Mouse (Mus musculus) ovary, postnatal 36 days (tissue): ENCODE data around the gene Raver2.
"Not testable (repeated sequence)": the region's sequence is repeated elsewhere in the genome, so short reads cannot be mapped to it uniquely, and the experiment has no call there.

Experiments
- DNase-seq: peaks from one replicate; pipeline ENCODE4 v3.0.0; 2022; ENCODE audit warnings: low spot score, mixed read lengths

Gene Raver2

DNA sequence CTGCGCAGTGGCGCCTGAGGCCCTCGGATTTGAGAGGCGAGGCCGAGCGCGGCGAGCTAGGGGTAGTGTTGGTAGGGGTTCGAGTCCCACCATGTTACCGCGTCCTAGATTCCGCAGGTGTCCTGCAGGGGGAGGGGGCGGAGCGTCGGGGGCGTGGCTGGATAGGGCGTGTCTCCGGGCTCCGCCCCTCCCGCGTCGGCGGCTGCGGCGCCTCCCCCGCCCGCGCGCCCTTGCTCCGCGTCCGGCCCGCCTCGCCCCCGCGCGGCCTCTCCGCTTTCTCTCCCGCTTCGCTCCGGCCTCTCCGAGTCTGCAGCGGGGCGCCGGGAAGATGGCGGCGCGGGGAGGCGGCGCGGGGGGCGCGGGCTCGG, at the start of gene Raver2:
TSS of gene Raver2 (plus strand) at position 198 of the 368 bp plus-strand sequence.
- peak; percentile 76 for DNase-seq

DNA sequence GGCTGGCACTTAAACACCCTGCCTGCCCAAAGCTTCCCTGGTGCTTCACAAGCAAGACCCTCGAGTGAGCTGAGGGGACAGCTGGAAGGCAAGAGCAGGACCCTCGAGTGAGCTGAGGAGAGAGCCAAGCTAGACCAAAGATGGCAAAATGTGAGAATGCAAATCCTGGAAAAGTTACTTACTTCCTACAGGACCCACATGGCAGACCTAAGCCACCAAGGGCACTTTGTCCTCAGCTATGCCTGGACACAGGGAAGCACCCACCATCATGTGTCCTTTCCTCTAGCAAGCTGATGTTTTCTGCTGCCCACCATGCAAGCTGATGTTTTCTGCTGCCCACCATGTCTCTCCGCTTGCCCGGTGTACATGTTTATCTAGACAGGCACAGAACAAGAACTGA, 48.2 kb upstream of the Raver2 start, which contains the start of gene Gm10577:
TSS of gene Gm10577 (minus strand) at position 101 of the 400 bp plus-strand sequence.
- no peak for DNase-seq

DNA sequence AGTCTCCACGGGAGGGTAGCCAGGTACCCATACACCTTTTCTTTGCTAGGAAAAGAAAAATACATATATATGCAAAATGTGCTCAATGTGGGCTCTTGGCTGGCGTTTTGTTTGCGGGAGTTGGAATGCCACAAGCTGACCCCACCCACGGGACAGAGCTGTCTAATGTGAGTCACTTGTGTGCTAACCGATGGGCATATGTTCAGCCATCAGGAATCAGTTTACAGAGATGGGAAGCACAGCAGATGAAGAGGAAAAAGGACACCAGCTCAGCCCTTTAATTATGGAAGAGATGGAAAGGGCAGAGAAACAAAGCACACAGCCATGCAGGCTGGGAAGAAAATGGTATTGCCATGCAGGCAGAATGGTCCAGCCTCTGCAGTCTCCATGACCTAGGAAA, 42.2 kb upstream of the Raver2 start:
- DNase-seq, result no peak

DNA sequence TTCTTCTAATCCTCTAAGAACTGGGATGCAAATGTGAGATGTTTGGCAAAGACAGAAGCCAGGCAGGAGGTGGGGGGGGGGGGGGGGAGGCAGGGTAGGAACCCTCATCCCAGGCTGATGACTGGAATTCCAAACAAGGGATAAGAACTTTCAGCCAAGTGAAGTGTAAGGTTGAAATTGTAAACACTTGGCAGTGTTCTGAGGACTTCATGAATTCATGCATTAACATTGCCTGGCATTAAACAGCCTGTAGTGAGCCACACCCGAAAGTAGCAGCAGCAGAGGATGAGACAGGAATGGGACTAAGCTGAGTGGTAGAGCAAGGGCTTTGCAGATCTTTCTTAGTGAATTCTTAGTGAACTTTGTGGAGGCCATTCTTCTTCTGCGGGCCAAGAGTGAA, 41.8 kb upstream of the Raver2 start:
- DNase-seq, result no peak

DNA sequence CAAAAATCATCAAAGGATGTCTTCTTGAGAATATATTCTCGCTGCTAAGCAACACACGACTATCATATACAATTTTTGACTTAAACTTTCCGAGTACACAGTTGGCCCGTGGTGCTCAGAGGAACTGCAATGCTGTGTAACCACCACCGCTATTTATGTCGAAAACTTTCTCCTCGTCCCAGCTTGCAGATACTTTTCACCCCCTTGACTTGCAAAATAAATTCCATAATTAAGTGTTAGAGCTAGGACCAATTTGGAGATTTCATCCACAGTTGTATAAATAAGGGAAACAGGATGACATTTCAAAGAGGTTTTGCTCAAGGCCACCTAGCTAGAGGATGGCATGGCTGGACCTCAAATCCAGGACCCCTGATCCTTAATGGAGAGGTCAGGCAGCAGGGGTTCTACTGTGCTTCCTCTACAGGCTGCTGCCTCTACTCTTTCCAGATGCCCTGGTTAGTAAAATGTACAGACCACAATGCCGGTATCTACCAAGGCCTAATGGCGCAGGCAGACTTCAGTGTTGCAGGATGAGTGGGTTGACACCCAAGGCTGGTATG, 40.9 kb upstream of the Raver2 start:
- no peak for DNase-seq

DNA sequence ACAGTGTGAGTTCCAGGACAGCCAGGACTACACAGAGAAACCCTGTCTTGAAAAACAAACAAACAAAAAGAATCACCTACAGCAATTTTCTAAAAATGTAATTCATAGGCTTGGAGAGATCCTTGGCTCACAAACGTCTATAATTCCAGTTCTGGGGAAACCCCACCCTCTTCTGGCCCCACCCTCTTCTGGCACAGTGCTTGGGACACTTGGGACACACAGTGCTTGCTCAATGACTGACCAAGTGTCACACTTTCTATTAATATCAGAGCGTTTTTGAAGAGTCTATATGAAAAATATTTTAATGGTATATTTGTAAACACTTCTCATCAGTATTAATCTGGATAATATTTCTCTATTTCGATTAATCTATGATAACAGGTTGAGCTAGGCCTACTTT, 35.7 kb upstream of the Raver2 start:
- DNase-seq, result no peak

DNA sequence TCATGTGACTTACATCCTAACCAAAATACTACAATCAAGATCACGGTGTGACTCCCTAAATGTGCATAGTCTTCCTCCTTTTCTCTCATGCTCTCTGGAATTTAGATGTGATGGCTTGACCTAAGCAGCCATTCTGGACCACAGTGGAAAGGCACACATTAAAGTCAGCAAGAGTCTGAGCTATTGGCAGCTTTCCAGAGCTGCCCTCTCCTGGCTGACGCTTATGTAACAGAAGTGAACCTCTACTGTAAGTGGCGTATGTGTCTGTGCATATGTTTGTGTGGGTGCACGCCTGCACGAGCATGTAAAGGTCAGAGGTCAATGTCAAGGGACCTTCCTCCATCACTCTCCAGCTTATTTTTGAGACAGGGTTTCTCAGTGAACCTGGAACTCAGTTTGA, 33.7 kb upstream of the Raver2 start:
- no peak for DNase-seq

DNA sequence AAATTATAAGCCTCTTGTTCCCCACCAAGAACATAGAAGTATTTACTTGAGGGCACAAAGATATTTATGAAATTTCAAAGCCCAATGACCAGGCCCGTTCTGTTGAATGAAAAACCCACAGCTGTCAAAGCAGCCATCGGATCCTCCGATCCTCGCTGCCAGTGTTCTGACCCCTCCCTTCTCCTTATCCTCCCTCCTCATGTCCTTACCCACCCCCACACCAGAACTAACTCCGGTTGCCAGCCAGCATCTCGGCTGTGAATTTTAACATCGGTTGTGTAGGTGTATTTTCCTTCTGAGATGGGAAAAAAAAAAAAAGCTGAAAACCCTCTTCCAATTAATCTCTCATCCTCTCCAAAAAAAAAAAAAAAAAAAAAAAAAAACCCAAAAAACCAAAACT, 31.6 kb upstream of the Raver2 start:
- no peak for DNase-seq

DNA sequence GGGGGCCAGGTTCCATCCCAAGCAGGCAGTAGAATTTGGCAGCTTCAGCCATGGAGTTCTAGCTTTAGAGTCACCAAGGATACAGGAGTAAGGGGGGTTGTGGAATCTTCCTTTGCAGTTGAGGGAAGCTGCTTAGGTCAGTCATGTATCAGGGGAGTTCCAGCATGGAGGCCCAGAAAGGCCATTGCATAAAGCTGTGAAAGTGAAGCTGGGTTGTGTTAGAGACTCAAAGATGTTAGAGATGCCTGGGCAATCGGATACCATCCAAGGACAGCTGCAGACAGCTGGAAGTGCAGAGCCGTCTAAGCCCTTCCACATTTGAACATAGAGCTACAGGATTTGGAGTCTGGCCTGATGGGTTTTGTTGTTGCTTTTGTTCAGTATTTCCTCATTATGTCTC, 25.1 kb upstream of the Raver2 start:
- DNase-seq, result no peak

DNA sequence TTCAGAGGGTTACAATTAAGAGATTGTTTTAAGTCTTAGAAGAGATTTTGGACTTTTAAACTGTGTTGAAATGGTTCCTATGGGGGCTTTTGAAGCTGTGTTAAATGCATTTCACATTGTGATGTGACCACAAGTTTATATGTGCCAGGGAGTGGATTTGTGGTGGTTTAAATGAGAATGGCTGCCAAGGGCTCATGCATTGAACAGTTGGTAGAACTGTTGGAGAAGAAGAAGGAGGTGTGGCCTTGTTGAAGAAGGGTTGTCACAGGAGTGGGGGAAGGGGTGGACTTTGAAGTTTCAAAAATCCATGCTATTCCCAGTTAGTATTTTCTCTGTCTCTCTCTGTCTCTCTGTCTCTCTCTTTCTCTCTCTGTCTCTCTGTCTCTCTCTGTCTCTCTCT, 24.6 kb upstream of the Raver2 start:
- no peak for DNase-seq

DNA sequence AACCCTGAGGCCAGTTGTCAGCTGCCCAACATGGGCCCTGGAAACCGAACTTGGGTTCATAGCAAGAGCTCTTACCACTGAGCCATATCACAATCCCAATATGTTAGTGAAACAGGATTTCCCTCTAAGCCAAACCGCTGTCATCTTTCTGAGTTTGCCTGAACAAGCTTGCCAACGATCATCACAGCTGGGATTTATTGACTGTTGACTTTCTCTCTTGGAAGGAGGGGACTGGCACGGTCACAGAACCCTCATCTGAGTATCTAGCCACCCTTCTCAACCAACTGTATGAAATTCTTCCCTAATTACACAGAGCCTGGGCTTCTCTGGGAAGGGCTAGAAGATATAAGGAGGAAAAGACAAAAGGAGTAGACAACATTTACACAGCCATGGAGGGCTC, 22.2 kb upstream of the Raver2 start:
- DNase-seq, result no peak

DNA sequence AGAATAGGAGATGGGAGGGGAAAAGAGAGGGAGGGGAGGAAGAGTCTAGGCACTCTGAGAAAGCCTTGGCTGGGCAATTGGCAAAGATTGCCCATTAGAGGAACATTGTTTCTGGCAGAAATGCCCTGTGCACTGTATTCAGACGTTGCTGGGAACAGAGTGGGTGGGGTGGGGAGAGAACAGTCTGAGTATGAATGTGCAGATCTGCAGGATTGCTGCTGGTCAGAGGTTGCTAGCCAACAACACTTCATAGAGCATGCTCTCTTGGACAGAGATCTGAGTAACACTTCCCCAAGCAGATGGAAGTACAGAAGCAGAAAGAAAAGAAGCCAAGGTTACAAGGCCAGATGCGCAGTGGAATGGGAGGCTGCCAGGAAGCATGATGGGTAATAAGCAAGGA, 6.6 kb upstream of the Raver2 start:
- no peak for DNase-seq

DNA sequence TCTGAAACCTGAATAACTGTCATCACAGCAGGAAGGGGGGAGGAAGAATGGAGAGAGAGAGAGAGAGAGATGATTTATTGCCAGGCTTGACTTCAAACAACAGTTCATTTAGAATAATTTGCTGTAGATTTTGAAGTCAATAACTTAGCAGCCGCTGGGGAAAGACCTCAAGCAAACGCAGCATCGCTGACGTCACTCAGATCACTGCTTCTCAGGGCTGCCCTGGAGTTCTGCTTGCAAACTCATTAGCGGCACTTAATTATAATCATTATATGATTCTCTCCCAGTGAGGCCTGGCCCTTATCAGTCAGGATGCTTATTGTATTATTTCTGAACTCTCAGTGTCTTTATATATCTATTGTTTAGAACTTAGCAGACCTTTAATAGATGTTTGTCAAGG, 2.4 kb upstream of the Raver2 start:
- no peak for DNase-seq

DNA sequence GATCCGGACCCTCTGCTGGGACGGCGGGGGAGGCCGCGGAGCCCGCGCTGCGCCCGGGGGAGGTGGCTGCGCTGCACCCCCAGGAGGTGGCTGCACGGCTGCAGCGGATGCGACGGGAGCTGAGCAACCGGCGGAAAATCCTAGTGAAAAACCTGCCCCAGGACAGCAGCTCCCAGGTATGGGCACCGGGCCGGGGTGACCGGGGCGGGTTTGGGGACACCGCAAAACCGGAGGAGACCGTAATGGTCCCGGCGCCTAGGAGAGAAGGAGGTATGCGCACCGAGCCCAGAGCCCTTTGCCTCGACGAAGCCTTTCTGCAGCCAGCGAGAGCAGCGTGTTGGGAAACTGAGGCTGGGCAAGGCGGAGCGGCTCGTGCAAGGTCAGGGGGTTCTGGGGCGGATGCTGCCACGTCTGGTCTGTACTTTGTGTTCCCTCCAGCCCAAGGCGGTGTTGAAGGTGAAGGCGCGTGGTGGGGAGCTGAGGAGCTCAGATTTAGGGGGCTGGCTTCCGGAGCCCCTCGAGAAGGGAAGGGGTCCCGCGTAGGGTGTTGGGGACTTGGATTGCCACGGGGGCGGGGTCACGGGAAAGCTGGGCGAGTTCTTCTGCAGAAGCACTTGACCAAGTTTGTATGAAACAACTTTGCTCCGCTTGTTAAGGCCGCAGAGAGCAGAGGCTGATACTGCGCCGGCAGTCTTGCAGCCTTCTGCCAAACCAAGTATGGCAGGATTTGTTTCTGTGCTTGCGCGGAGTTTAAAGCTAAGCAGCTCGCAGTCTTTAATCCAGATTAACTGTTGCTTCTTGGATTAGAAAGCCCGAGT, 580 bp downstream of the Raver2 start:
- DNase-seq, result peak; percentile 40

DNA sequence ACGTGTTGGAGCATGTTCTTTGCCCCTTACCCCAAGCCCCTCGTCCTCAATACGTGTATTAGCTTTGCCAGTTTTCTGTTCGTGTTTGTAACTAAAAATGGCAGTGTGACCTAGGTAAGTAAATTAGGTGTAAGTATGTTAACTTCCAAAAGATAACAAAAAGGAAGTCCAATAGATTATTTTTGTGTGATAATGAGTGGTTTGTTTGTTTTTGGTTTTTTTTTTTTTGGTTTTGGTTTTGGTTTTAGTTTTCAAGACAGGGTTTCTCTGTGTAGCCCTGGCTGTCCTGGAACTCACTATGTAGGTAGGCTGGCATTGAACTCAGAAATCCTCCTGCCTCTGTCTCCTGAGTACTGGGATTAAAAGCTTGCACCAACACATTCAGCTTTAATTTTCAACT, 2.8 kb downstream of the Raver2 start:
- no peak for DNase-seq

DNA sequence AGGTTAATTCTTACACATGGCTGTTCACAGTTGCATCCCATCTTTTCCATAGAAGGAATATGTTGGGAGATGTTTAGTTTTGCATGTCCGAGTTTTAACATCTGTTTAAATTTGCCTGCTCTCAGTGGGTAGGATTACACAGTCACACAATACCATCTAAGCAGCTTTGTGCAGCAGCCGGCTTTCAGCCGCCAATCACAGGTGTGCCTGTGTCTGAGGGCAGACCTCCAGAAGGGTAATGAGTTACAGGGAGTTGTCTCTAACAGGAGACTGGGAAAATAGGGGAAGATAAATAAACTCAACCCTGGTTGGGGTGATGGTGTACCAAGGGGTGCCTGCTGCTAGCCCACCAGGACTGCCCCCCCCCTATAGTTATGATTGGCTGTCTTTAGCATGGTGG, 7.6 kb downstream of the Raver2 start:
- DNase-seq, result no peak

DNA sequence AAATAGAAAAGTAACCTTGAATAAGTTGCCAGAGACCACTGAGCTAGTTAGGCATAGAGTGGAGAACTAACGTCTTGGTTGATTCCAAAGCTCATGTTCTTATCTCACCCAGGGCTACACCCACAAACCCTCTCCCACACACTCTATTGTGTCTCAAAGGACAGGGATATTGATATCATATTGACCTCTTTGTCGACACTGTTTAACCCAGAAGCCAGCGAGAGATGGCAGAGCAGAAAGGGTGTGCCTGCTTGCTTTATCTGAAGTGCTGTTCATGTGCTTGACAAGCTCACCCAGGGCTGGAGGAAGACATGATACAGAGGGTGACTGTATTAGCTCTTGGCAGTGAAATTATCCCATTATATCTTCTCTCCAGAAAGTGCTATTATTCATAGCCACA, 11.2 kb downstream of the Raver2 start:
- no peak for DNase-seq

DNA sequence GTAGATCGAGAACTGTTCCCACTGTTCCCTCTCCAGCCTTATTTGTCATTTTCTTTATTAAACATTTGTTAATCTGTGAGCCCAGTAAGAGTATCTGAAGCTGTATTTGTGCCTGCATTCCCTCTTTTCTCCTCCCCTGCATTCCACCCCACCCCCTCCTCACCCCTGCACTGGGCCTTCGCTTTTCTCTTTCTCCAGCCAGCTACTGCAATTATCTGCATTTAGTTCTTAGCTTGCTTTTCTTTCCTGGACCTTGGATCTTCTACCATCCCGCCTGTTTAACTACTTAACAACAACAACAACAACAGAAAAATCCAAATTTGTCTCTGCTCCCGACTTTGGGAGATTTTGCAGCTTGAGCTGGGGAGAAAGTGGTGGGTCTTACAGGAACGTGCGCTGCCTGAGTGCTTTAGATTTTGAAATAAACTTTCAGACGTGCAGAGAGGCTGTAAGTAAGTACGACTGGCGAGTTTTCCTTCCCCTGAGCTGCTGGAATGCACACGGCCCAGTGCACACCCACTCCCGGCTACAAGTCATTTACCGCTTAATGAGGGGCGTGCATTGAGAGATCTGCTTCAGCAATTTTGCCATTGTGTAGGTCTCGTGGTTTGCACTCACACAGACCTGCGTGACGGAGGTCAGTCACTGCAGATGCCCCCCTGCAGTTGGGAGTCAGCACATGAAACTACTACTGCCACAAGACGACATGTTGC, 13.5 kb downstream of the Raver2 start:
- DNase-seq, result no peak

DNA sequence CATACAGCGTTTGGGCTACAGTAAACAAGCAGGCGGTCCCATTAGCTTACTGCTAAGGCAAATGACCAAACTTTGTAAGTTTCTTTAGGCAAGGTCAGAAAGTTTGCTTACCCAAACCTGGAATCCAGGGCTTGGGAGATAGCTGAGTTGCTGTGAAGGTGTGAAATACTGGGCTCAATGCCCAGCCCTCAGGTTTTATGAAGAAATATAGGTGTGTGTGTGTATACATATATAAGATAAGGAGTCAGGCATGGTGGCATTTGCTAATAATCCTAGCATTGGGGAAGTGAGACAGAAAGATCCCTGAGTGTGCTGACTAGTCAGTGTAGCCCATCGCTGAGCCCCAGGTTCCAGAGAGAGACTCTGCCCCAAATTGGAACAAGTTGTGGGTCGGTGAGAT, 16.1 kb downstream of the Raver2 start:
- DNase-seq, result no peak

DNA sequence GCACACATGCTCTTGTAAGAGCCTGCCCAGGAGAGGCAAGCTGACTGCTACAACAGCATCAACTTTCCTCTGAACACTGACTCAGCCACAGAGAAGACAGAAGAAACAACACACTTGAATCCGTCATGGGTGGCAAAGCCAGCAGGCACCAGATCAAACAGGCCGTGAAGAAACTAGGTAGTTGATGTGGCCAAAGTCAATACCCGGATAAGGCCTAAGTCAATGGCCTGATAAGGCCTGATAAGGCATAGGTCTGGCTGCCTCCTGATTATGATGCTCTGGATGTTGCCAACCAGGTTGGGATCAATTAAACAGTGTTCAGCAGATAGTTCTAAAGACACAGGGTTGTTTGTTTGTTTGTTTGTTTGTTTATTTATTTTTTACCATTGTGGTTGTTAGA, 17.3 kb downstream of the Raver2 start:
- no peak for DNase-seq

DNA sequence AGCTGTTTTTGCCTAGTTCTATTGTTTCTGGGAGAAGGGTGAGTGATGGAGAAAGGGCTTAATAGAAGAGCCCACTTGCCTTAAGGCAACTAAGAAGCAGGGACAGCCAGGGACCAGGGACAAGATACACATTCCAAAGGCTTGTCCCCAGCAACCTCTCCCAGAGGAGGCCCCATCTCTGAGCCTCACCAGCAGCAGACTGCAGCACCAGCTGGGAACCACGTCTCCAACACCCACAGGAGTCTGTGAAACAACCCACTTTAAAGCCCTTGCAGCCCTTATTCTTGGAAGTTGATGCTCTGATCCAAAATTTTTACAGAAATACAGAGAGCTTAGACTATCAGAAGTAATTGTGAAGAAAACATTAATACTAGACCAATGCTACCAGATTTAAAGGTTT, 18.9 kb downstream of the Raver2 start:
- no peak for DNase-seq

DNA sequence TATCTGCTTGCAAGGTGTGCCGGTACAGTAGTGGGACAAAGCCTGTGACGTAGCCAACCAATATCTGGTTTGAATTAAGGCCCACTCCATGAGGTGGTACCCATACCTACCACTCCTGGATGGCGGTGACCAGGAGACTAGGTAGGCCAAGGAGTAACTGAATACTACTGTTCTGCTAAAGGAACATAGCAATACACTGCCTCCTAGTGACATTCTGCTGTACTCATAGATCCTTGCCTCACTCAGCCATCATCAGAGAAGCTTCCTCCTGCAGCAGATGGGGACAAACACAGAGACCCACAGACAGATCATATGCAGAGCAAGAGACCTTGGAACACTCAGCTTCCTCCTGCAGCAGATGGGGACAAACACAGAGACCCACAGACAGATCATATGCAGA, 21.8 kb downstream of the Raver2 start:
- DNase-seq, result not testable (repeated sequence)

DNA sequence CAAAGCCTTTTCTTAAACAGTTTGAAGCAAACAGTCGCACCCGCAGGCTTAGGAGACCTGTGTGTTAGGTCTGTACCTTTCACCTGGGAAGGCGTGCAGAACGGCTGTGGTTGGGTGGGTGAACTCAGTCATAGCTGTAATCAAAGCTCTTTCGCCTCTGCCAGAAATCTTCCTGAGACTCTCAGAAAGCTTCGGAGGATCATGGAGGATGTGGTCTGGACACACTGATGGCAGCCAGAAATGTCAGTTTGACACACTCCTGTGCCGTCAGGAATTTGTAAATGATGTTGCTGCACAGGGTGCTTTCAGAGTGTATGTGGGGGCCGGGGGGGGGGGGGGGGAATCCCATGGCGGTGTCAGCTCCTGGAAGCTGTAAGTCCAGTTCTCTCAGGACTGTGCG, 24.5 kb downstream of the Raver2 start:
- no peak for DNase-seq
